Mouse (Mus musculus): ENCODE results near the gene Kif18b. TPM values are rescaled to one million over a fixed set of nuclear protein-coding genes. Genes with fewer than 3 reads are reported as not detected.

The Kif18b gene
- polyA plus RNA-seq (2012; rRNA removed) = 0.17 and 0.40 TPM in 2 replicates

- Histone ChIP-seq H3K27ac (ENCODE audit: insufficient read depth, low read length) (no peak within 1 kb of the TSS), H3K4me1 (ENCODE audit: control insufficient read depth, insufficient read depth, low read length) (no peaks in the 10 kb centered on the region), H3K4me3 (ENCODE audit: insufficient read depth, low read length) (peak within 1 kb of the TSS; percentile 37)
- TF ChIP-seq CTCF (IDR thresholded peaks at IDR 0.05; ENCODE audit: extremely low read depth, insufficient read depth, low read length) = no peak
- TF ChIP-seq POLR2A (IDR thresholded peaks at IDR 0.05; ENCODE audit: extremely low read depth, insufficient read depth, low read length) = no peak; the same call in 1 of the 2 replicates
Observed at GRCm38 (mm10) chr11:102924557-102925350, at the start of gene Kif18b. Kif18b (minus strand) TSS chr11:102925124.

GRCm38 (mm10) chr11:102972326-102972725 lies 47.4 kb upstream of the Kif18b start:
- H3K27ac ChIP-seq (ENCODE audit: insufficient read depth, low read length) = no peak overlapping the region
- TF ChIP-seq POLR2A (IDR thresholded peaks at IDR 0.05; ENCODE audit: extremely low read depth, insufficient read depth, low read length) = no peak
- no peak for TF ChIP-seq CTCF (IDR thresholded peaks at IDR 0.05; ENCODE audit: extremely low read depth, insufficient read depth, low read length)
- no peaks in the 10 kb centered on the region for H3K4me1 ChIP-seq (ENCODE audit: control insufficient read depth, insufficient read depth, low read length)
- H3K4me3 ChIP-seq (ENCODE audit: insufficient read depth, low read length) = no peak overlapping the region

GRCm38 (mm10) chr11:102971604-102972003 lies 46.7 kb upstream of the Kif18b start:
- no peak overlapping the region for H3K27ac ChIP-seq (ENCODE audit: insufficient read depth, low read length)
- H3K4me1 ChIP-seq (ENCODE audit: control insufficient read depth, insufficient read depth, low read length) = no peaks in the 10 kb centered on the region
- TF ChIP-seq POLR2A (IDR thresholded peaks at IDR 0.05; ENCODE audit: extremely low read depth, insufficient read depth, low read length) (no peak), CTCF (IDR thresholded peaks at IDR 0.05; ENCODE audit: extremely low read depth, insufficient read depth, low read length) (no peak)
- no peak overlapping the region for H3K4me3 ChIP-seq (ENCODE audit: insufficient read depth, low read length)

- H3K4me1 ChIP-seq (ENCODE audit: control insufficient read depth, insufficient read depth, low read length) = no peaks in the 10 kb centered on the region
- H3K27ac ChIP-seq (ENCODE audit: insufficient read depth, low read length) = no peak overlapping the region
- no peak for TF ChIP-seq CTCF (IDR thresholded peaks at IDR 0.05; ENCODE audit: extremely low read depth, insufficient read depth, low read length)
- no peak for TF ChIP-seq POLR2A (IDR thresholded peaks at IDR 0.05; ENCODE audit: extremely low read depth, insufficient read depth, low read length)
- H3K4me3 ChIP-seq (ENCODE audit: insufficient read depth, low read length) = no peak overlapping the region
Observed at GRCm38 (mm10) chr11:102964547-102965091, 39.7 kb upstream of the Kif18b start.

GRCm38 (mm10) chr11:102963855-102964546 lies 39.1 kb upstream of the Kif18b start:
- TF ChIP-seq POLR2A (IDR thresholded peaks at IDR 0.05; ENCODE audit: extremely low read depth, insufficient read depth, low read length) = no peak
- TF ChIP-seq CTCF (IDR thresholded peaks at IDR 0.05; ENCODE audit: extremely low read depth, insufficient read depth, low read length) = no peak
- Histone ChIP-seq H3K4me3 (ENCODE audit: insufficient read depth, low read length) (no peak overlapping the region), H3K4me1 (ENCODE audit: control insufficient read depth, insufficient read depth, low read length) (no peaks in the 10 kb centered on the region), H3K27ac (ENCODE audit: insufficient read depth, low read length) (no peak overlapping the region)

GRCm38 (mm10) chr11:102963246-102963854 lies 38.4 kb upstream of the Kif18b start:
- Histone ChIP-seq H3K27ac (ENCODE audit: insufficient read depth, low read length) (no peak overlapping the region), H3K4me1 (ENCODE audit: control insufficient read depth, insufficient read depth, low read length) (no peaks in the 10 kb centered on the region), H3K4me3 (ENCODE audit: insufficient read depth, low read length) (no peak overlapping the region)
- no peak for TF ChIP-seq POLR2A (IDR thresholded peaks at IDR 0.05; ENCODE audit: extremely low read depth, insufficient read depth, low read length)
- TF ChIP-seq CTCF (IDR thresholded peaks at IDR 0.05; ENCODE audit: extremely low read depth, insufficient read depth, low read length) = no peak

- H3K4me1 ChIP-seq (ENCODE audit: control insufficient read depth, insufficient read depth, low read length) = no peaks in the 10 kb centered on the region
- no peak overlapping the region for H3K27ac ChIP-seq (ENCODE audit: insufficient read depth, low read length)
- no peak for TF ChIP-seq POLR2A (IDR thresholded peaks at IDR 0.05; ENCODE audit: extremely low read depth, insufficient read depth, low read length)
- no peak for TF ChIP-seq CTCF (IDR thresholded peaks at IDR 0.05; ENCODE audit: extremely low read depth, insufficient read depth, low read length)
- H3K4me3 ChIP-seq (ENCODE audit: insufficient read depth, low read length) = no peak overlapping the region
Observed at GRCm38 (mm10) chr11:102962861-102963245, 37.9 kb upstream of the Kif18b start.

- TF ChIP-seq POLR2A (IDR thresholded peaks at IDR 0.05; ENCODE audit: extremely low read depth, insufficient read depth, low read length) (no peak), CTCF (IDR thresholded peaks at IDR 0.05; ENCODE audit: extremely low read depth, insufficient read depth, low read length) (no peak)
- Histone ChIP-seq H3K4me3 (ENCODE audit: insufficient read depth, low read length) (no peak overlapping the region), H3K27ac (ENCODE audit: insufficient read depth, low read length) (no peak overlapping the region), H3K4me1 (ENCODE audit: control insufficient read depth, insufficient read depth, low read length) (no peaks in the 10 kb centered on the region)
Observed at GRCm38 (mm10) chr11:102961082-102961481, 36.2 kb upstream of the Kif18b start.

- H3K27ac ChIP-seq (ENCODE audit: insufficient read depth, low read length) = no peak overlapping the region
- no peaks in the 10 kb centered on the region for H3K4me1 ChIP-seq (ENCODE audit: control insufficient read depth, insufficient read depth, low read length)
- TF ChIP-seq CTCF (IDR thresholded peaks at IDR 0.05; ENCODE audit: extremely low read depth, insufficient read depth, low read length) = no peak
- no peak for TF ChIP-seq POLR2A (IDR thresholded peaks at IDR 0.05; ENCODE audit: extremely low read depth, insufficient read depth, low read length)
- H3K4me3 ChIP-seq (ENCODE audit: insufficient read depth, low read length) = no peak overlapping the region
Observed at GRCm38 (mm10) chr11:102958870-102959269, 33.9 kb upstream of the Kif18b start.

Data from cortical plate, adult 2 months (tissue).